11 mouse cellular contexts compared by ENCODE assay signal in the genomic region with DNA sequence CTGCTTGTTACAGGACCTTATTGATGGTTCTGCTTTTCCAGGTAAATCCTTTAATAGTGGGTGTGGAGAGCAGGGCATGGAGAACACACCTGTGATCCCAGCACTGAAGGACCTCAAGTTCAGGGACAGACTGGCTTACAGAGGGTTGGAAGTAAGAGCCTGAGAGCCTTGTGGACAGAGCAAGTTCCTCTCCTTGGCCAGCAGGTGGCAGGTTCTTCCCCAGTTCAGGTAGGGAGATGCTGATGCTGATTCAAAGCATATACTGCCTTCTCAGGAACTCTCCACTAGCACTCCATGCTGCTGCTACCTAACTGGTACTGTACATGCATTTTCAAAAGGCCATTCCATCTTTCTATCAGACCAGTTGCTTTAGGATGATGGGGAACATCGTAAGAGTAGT. TPM values are rescaled to one million over a fixed set of nuclear protein-coding genes. Genes with fewer than 3 reads are reported as not detected.
DNase-seq lines count a peak whose midpoint lies in the region; ATAC-seq and TF ChIP-seq lines count a peak whose summit lies in the region.
"Had no signal": no experiment of that assay in that cellular context is flagged by ENCODE, and none has a peak within 500 bp of the region (broad histone marks: within the 10 kb centered on the region; RNA-seq: fewer than 3 reads in every experiment).

No protein-coding gene starts in this region.

- H3K4me1 ChIP-seq in heart, postnatal 0 days (ENCODE audit: control insufficient read depth, insufficient read depth) = no peaks in the 10 kb centered on the region
- H3K4me1 ChIP-seq in heart, embryonic 11.5 days (ENCODE audit: control insufficient read depth, insufficient read depth, low read length) = no peaks in the 10 kb centered on the region
- H3K4me1 ChIP-seq in embryonic facial prominence, embryonic 11.5 days (ENCODE audit: control insufficient read depth, insufficient read depth, low read length) = no peaks in the 10 kb centered on the region
- no peaks in the 10 kb centered on the region for H3K4me1 ChIP-seq in limb, embryonic 11.5 days (ENCODE audit: control insufficient read depth, insufficient read depth, low read length)
- H3K4me1 ChIP-seq: embryonic facial prominence, embryonic 12.5 days; limb, embryonic 15.5 days; stomach, embryonic 15.5 days had no signal

- no peaks in the 10 kb centered on the region for H3K9me3 ChIP-seq in heart, postnatal 0 days (replicated peaks; ENCODE audit: control insufficient read depth, low read length)
- H3K9me3 ChIP-seq in heart, embryonic 11.5 days (replicated peaks; ENCODE audit: control insufficient read depth, low read length) = no peaks in the 10 kb centered on the region
- no peaks in the 10 kb centered on the region for H3K9me3 ChIP-seq in embryonic facial prominence, embryonic 11.5 days (replicated peaks; ENCODE audit: control insufficient read depth, low read length)
- H3K9me3 ChIP-seq in limb, embryonic 11.5 days (ENCODE audit: control insufficient read depth, low read length) = no peaks in the 10 kb centered on the region
- H3K9me3 ChIP-seq: embryonic facial prominence, embryonic 12.5 days; limb, embryonic 15.5 days; stomach, embryonic 15.5 days had no signal

- no peak overlapping the region for H3K9ac ChIP-seq in heart, postnatal 0 days (replicated peaks; ENCODE audit: low read depth, low read length)
- no peak overlapping the region for H3K9ac ChIP-seq in heart, embryonic 11.5 days (ENCODE audit: low read depth, low read length)
- H3K9ac ChIP-seq in embryonic facial prominence, embryonic 11.5 days (replicated peaks; ENCODE audit: low read length) = no peak overlapping the region
- no peak overlapping the region for H3K9ac ChIP-seq in limb, embryonic 11.5 days (ENCODE audit: low read length)
- H3K9ac ChIP-seq: embryonic facial prominence, embryonic 12.5 days; limb, embryonic 15.5 days; stomach, embryonic 15.5 days had no signal

- in situ Hi-C loops in Patski (cut with MboI; ENCODE audit: low pct_unique_long_range_greater_than_20kb) = no loop called here

- no peak overlapping the region for H3K4me3 ChIP-seq in heart, postnatal 0 days (ENCODE audit: low read depth, low read length)
- H3K4me3 ChIP-seq in heart, embryonic 11.5 days (ENCODE audit: low read depth, low read length) = no peak overlapping the region
- H3K4me3 ChIP-seq in embryonic facial prominence, embryonic 11.5 days (ENCODE audit: low read depth, low read length) = no peak overlapping the region
- H3K4me3 ChIP-seq in limb, embryonic 11.5 days (ENCODE audit: low read depth, low read length) = no peak overlapping the region
- H3K4me3 ChIP-seq: embryonic facial prominence, embryonic 12.5 days; limb, embryonic 15.5 days; stomach, embryonic 15.5 days had no signal

- no peak overlapping the region for H3K27ac ChIP-seq in heart, postnatal 0 days (ENCODE audit: low read depth)
- H3K27ac ChIP-seq in heart, embryonic 11.5 days (ENCODE audit: low read depth, low read length) = no peak overlapping the region
- no peak overlapping the region for H3K27ac ChIP-seq in embryonic facial prominence, embryonic 11.5 days (replicated peaks; ENCODE audit: low read depth, low read length)
- H3K27ac ChIP-seq in limb, embryonic 11.5 days (replicated peaks; ENCODE audit: low read depth, low read length) = no peak overlapping the region
- H3K27ac ChIP-seq: embryonic facial prominence, embryonic 12.5 days; limb, embryonic 15.5 days; stomach, embryonic 15.5 days had no signal

- intact Hi-C loops in gastrocnemius, postnatal 36 days (cut with DNase I) = no loop called here

- no peak for DNase-seq in heart, postnatal 0 days (ENCODE audit: low spot score)
- DNase-seq in 416B (ENCODE audit: low read depth) (peak; percentile 61), Patski (ENCODE audit: low read depth, low spot score) (no peak)
- peak; percentile 46 for DNase-seq in embryonic facial prominence, embryonic 11.5 days (ENCODE audit: low spot score)
- peak; percentile 44 for DNase-seq in limb, embryonic 11.5 days (ENCODE audit: low spot score)
- DNase-seq in right cerebral cortex, postnatal 4 days = peak; percentile 28
- DNase-seq in gastrocnemius, postnatal 36 days = no peak

- no peaks in the 10 kb centered on the region for H3K27me3 ChIP-seq in heart, postnatal 0 days (ENCODE audit: control insufficient read depth, insufficient read depth, low read length)
- H3K27me3 ChIP-seq in heart, embryonic 11.5 days (ENCODE audit: control insufficient read depth, insufficient read depth, low read length) = no peaks in the 10 kb centered on the region
- H3K27me3 ChIP-seq in Patski = no peaks in the 10 kb centered on the region
- H3K27me3 ChIP-seq in embryonic facial prominence, embryonic 11.5 days (ENCODE audit: control insufficient read depth, insufficient read depth, low read length) = no peaks in the 10 kb centered on the region
- H3K27me3 ChIP-seq in limb, embryonic 11.5 days (ENCODE audit: control insufficient read depth, insufficient read depth, low read length) = no peaks in the 10 kb centered on the region
- H3K27me3 ChIP-seq: embryonic facial prominence, embryonic 12.5 days; limb, embryonic 15.5 days; stomach, embryonic 15.5 days had no signal

- no peak for TF ChIP-seq EP300 in heart, postnatal 0 days (IDR thresholded peaks at IDR 0.05; ENCODE audit: low read depth)

- TF ChIP-seq CTCF in heart, postnatal 0 days (IDR thresholded peaks at IDR 0.05; ENCODE audit: low read depth) = peak; percentile 31
- TF ChIP-seq CTCF in Patski (IDR thresholded peaks at IDR 0.05) = peak; percentile 93

- no peaks in the 10 kb centered on the region for H3K36me3 ChIP-seq in heart, postnatal 0 days (replicated peaks; ENCODE audit: control insufficient read depth, insufficient read depth, low read length)
- H3K36me3 ChIP-seq in heart, embryonic 11.5 days (ENCODE audit: control insufficient read depth, insufficient read depth, low read length) = no peaks in the 10 kb centered on the region
- no peaks in the 10 kb centered on the region for H3K36me3 ChIP-seq in embryonic facial prominence, embryonic 11.5 days (replicated peaks; ENCODE audit: control insufficient read depth, insufficient read depth, low read depth, low read length)
- H3K36me3 ChIP-seq in limb, embryonic 11.5 days (ENCODE audit: control insufficient read depth, insufficient read depth, low read length) = no peaks in the 10 kb centered on the region
- H3K36me3 ChIP-seq: embryonic facial prominence, embryonic 12.5 days; limb, embryonic 15.5 days; stomach, embryonic 15.5 days had no signal

- POLR2A ChIA-PET in Patski (lab: Charles Lee) = no interaction called here

- CTCF ChIA-PET in Patski (lab: Charles Lee) = no interaction called here

- no peak for ATAC-seq in heart, postnatal 0 days (ENCODE audit: insufficient read depth, low read depth)
- ATAC-seq in heart, embryonic 11.5 days (replicated peaks; ENCODE audit: insufficient number of reproducible peaks, low FRiP score, low TSS enrichment) = no peak
- ATAC-seq in Patski = peak; percentile 60
- no peak for ATAC-seq in embryonic facial prominence, embryonic 11.5 days (replicated peaks; ENCODE audit: insufficient number of reproducible peaks, low FRiP score, low TSS enrichment, low read depth)
- no peak for ATAC-seq in limb, embryonic 11.5 days (ENCODE audit: insufficient number of reproducible peaks, low FRiP score, low TSS enrichment, low read depth)

- WGBS in heart, postnatal 0 days = 52% methylated on average over 1 of the region's 1 CpGs
- WGBS in heart, embryonic 11.5 days (ENCODE audit: insufficient replicate concordance) = 37% methylated on average over 1 of the region's 1 CpGs
- 50% methylated on average over 1 of the region's 1 CpGs for WGBS in embryonic facial prominence, embryonic 11.5 days
- 57% methylated on average over 1 of the region's 1 CpGs for WGBS in limb, embryonic 11.5 days

- no peak overlapping the region for H3K4me2 ChIP-seq in heart, postnatal 0 days (ENCODE audit: low read depth, low read length)
- no peak overlapping the region for H3K4me2 ChIP-seq in heart, embryonic 11.5 days
- no peak overlapping the region for H3K4me2 ChIP-seq in embryonic facial prominence, embryonic 11.5 days (ENCODE audit: low read depth, low read length)
- H3K4me2 ChIP-seq in limb, embryonic 11.5 days (ENCODE audit: low read depth, severe bottlenecking) = no peak overlapping the region
- H3K4me2 ChIP-seq: embryonic facial prominence, embryonic 12.5 days; limb, embryonic 15.5 days; stomach, embryonic 15.5 days had no signal

RNA-seq across cellular contexts. Expression of a gene that starts 20.5 kb away (rescaled TPM):
- total RNA-seq in heart, postnatal 0 days (2014; rRNA removed; ENCODE audit: low replicate concordance) = not detected in 2 replicates
- polyA plus RNA-seq in heart, postnatal 0 days (2015; fragmentation: Nextera tagmentation; extraction: Ambion mirVana) = not detected in 2 replicates
- not detected in 2 replicates for polyA plus RNA-seq in heart, embryonic 11.5 days (2014; fragmentation: Nextera tagmentation; extraction: Ambion mirVana)
- not detected for polyA plus RNA-seq in Patski (2021)
- 0.22 TPM in 1 of 2 replicates, not detected in the other for polyA plus RNA-seq in embryonic facial prominence, embryonic 11.5 days (2014; fragmentation: Nextera tagmentation; extraction: Ambion mirVana)
- not detected in 2 replicates for polyA plus RNA-seq in limb, embryonic 11.5 days (2014; fragmentation: Nextera tagmentation; extraction: Ambion mirVana)
- not detected for total RNA-seq in gastrocnemius, postnatal 36 days (2021)
- polyA plus RNA-seq: embryonic facial prominence, embryonic 12.5 days; limb, embryonic 15.5 days had no signal

RNA-seq across cellular contexts. Expression of a gene that starts 40.7 kb away (rescaled TPM):
- not detected in 2 replicates for total RNA-seq in heart, postnatal 0 days (2014; rRNA removed; ENCODE audit: low replicate concordance)
- not detected in 2 replicates for polyA plus RNA-seq in heart, postnatal 0 days (2015; fragmentation: Nextera tagmentation; extraction: Ambion mirVana)
- polyA plus RNA-seq in heart, embryonic 11.5 days (2014; fragmentation: Nextera tagmentation; extraction: Ambion mirVana) = not detected in 2 replicates
- 0.77 TPM for polyA plus RNA-seq in Patski (2021)
- polyA plus RNA-seq in embryonic facial prominence, embryonic 11.5 days (2014; fragmentation: Nextera tagmentation; extraction: Ambion mirVana) = not detected in 2 replicates
- polyA plus RNA-seq in limb, embryonic 11.5 days (2014; fragmentation: Nextera tagmentation; extraction: Ambion mirVana) = not detected in 2 replicates
- not detected for total RNA-seq in gastrocnemius, postnatal 36 days (2021)
- polyA plus RNA-seq: embryonic facial prominence, embryonic 12.5 days; limb, embryonic 15.5 days had no signal

Comparison
In these comparisons a context has a peak if more than half of its experiments do, and no peak if none do; other contexts are left out.
1. DNase-seq: peak in 416B (single experiment), embryonic facial prominence, embryonic 11.5 days (single experiment), limb, embryonic 11.5 days (single experiment) and right cerebral cortex, postnatal 4 days (single experiment); none in heart, postnatal 0 days (single experiment), Patski (single experiment) and gastrocnemius, postnatal 36 days (0 of 2).